Mouse (Mus musculus) adrenal gland, adult 10 weeks (tissue): ENCODE results near the gene Sdha. TPM values are rescaled to one million over a fixed set of nuclear protein-coding genes. Genes with fewer than 3 reads are reported as not detected.

Experiments
- polyA plus RNA-seq: library from polyadenylated mRNA; stranded (reverse); fragments of 350-450 nt; fragmentation: Illumina TruSeq; extraction: RNeasy Lipid Tissue Mini Kit (QIAGEN cat#74804); gene quantifications from one replicate; pipeline ENCODE4 v1.2.3, GENCODE M21; 2014; ENCODE audit warnings: low read depth, low replicate concordance

The Sdha gene
- 535 TPM for polyA plus RNA-seq

DNA sequence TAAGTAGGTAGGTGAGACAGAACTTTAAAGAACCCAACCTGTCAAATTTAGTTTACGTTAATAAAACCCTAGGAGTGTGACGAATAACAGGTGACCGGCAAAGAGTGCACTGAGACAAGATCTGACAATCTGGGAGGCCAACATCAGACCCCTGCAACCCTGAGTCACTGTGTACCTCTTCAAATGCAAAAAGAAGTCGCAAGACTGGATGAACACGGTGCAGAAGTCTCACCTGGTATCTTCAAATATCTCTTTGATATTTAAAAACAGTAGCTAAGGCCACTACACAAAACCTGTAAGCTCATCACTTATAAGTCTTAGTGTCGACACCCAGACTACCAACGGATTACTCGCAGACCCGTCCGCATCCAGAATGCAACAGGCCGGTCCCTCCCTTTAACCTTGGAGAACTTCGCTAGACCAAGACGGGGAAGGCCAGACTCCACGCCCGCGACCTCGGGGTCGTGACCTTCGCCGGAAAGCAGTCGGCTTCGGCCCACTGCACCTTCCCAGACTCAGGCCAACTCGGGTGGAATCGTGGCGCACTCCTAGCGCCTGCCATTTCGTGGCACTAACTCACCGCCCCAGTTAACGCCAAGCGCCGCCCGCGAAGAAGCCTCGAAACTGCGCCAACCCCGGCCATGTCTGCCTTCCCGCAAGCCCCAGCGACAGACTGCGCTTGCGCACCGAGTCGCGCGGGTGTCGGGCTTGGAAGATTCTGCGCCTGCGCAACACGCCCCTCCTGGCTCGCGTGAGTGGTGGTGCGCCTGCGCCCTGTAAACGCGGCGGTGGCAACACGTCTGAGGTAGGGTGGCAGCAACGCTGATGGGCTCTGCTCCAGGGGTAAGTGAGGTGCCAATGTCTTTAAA lies at the start of gene Sdha, which contains the start of gene Ccdc127:
Gene Sdha (minus strand): TSS at position 715 of the 869 bp plus-strand sequence.
Gene Ccdc127 (plus strand): TSS at position 744 of the 869 bp plus-strand sequence.

DNA sequence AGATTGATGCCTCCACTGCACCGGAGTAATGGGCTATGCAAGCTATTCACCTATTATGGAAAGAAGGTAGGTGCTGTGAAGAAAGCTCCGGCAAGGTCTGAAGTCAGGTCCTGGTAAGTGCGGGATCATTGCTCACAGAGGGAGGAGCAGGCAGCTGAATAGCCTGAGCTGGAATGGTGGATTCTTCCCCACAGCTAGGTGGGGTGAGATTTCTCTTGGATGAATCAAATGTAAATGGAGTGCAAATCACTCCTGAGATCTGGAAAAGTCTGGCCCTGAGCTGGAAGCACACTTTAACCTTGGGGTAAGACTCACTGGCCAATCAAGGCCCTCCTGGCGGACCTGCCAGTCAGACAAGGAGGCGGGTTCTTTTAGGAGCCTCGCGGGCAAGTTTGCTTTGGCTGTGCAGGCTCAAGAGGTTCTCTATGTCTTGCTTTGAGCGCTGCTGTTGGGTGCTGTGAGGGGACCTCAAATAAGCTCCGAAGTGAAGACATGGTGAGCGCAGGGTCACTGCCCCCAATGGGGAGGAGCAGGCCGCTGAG lies 49.3 kb upstream of the Sdha start, which contains the start of gene Ftl1-ps1:
Gene Ftl1-ps1 (plus strand): TSS at position 397 of the 542 bp plus-strand sequence.

DNA sequence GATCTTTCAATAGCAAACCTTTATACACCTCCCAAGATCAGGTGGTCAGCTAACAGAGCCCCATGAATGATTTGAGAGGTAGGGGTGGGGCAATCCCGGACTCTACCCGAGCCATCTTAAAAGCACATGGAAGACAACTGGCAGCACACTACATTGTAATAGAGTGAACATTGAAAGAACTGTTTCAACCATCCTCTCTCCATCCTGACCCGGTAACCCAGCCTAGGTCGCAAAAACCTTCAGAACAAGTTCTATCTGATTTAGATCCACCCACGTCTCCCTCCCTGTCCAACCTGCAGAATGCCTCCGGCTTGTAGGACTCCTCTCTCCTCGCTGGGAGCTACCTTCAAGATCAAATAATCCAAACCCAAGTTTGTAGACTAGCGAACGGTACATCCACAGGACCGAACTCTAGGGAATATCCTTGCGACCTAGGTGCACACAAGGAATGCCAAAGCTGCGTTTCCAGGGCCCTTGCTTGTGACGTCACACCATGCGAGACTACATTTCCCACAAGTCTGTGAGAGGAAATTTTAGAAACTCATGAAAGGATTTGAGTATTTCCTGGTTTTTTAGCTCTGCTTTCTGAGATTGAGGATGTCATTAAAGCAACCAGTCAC lies 40.4 kb upstream of the Sdha start, which contains the start of gene Zfp72:
Gene Zfp72 (minus strand): TSS at position 466 of the 620 bp plus-strand sequence.

GRCm38 (mm10) chr13:74363859-74364235 lies 13.8 kb upstream of the Sdha start, which contains the start of gene Lrrc14b:
Gene Lrrc14b, minus strand, starts transcription at chr13:74364005.

GRCm38 (mm10) chr13:74317170-74317849 lies 32.8 kb downstream of the Sdha start, which contains the start of gene Pdcd6:
Gene Pdcd6, minus strand, starts transcription at chr13:74317580.

GRCm38 (mm10) chr13:74292167-74292566 lies 57.9 kb downstream of the Sdha start, which contains the start of gene Ahrr:
Gene Ahrr, minus strand, starts transcription at chr13:74292331.

Other genes starting within 250 kb of the Sdha start
- gene Slc9a3, start 228.8 kb downstream of the Sdha start, polyA plus RNA-seq: 0.12 TPM
- 80.3 TPM for gene Exoc3, start 141.5 kb downstream of the Sdha start, polyA plus RNA-seq
- 2.2 TPM for gene Ahrr, start 57.9 kb downstream of the Sdha start, polyA plus RNA-seq
- 241 TPM for gene Pdcd6, start 32.7 kb downstream of the Sdha start, polyA plus RNA-seq
- 35.6 TPM for gene Ccdc127, start within 50 bp of the Sdha start, polyA plus RNA-seq
- 1.8 TPM for gene Lrrc14b, start 13.7 kb upstream of the Sdha start, polyA plus RNA-seq
- gene Zfp72, start 40.6 kb upstream of the Sdha start, polyA plus RNA-seq: 22.9 TPM
- gene Ftl1-ps1, start 49.4 kb upstream of the Sdha start, polyA plus RNA-seq: 9.7 TPM
- 88.5 TPM for gene Zfp825, start 143.7 kb upstream of the Sdha start, polyA plus RNA-seq